Mouse (Mus musculus) embryo, embryonic 11.5 days (tissue): ENCODE measurements around the gene Tmprss3.

ENCODE experiments used
- DNase-seq: peaks from one replicate; pipeline ENCODE4 v3.0.0-alpha.2; 2012; ENCODE audit warnings: low read depth, low spot score

Tmprss3 gene

DNA sequence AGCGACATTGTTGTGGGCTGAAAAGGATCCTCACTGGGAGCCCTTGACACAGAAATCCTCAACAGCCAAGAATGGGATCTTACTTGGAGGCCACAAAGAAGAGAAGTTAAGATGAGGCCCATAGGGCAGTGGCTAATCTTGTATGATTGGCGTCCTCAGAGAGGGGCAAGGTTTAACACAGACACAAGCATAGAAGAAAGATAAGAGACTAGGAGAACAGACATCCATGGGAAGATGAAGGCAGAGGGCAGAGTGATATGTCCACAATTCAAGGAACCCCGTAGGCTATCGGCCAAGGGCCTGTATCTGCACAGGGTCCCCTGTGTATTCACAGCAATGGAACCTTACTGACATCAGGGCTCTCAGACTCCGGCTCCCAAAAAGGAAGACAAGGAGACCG lies 3.6 kb downstream of the Tmprss3 start:
- no peak for DNase-seq

DNA sequence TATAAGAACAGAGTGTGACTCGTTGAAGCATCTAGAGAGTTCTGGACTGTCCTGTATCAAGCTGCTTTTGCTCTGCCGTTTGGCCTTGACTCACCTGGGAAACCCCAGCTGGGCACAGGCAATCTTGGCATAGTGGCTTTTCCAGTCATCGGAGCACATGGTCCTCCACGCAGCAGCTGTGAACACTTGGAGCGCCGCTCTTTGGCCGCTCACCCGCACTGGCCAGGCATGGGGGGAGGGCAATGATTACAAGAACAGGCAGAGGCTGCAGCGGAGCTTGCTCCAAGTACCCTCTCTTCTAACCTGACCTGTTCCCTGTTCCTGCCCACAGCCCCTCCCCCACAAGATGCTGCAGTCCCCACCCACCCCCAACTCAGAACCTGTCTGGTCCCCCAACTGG lies 5.4 kb downstream of the Tmprss3 start:
- no peak for DNase-seq

DNA sequence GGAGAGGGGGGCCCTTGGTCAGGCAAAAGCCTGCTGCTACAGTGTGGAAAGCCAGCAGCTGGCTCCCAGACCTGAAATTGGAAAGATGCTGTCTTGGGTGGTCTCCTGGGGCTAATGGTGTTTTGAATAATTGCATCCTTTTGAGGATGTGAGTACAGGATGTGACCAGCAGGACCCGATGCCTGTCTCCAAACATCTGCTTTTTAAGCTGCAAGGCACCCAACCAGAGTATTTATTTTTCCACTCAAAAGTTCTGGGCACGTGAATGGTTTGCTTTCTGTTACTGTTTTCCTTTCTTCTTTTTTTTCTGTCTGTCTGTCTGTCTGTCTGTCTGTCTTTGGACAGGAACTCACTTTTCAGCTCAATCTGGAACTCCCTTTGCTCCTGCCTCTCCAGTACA lies 6.1 kb downstream of the Tmprss3 start:
- DNase-seq = no peak

- no peak for DNase-seq
Measured at GRCm38 (mm10) chr17:31191825-31192224, 7.0 kb downstream of the Tmprss3 start.

GRCm38 (mm10) chr17:31187370-31187769 lies 11.4 kb downstream of the Tmprss3 start:
- DNase-seq = peak; percentile 42

- no peak for DNase-seq
Measured at GRCm38 (mm10) chr17:31184269-31184990, 14.3 kb downstream of the Tmprss3 start.

DNA sequence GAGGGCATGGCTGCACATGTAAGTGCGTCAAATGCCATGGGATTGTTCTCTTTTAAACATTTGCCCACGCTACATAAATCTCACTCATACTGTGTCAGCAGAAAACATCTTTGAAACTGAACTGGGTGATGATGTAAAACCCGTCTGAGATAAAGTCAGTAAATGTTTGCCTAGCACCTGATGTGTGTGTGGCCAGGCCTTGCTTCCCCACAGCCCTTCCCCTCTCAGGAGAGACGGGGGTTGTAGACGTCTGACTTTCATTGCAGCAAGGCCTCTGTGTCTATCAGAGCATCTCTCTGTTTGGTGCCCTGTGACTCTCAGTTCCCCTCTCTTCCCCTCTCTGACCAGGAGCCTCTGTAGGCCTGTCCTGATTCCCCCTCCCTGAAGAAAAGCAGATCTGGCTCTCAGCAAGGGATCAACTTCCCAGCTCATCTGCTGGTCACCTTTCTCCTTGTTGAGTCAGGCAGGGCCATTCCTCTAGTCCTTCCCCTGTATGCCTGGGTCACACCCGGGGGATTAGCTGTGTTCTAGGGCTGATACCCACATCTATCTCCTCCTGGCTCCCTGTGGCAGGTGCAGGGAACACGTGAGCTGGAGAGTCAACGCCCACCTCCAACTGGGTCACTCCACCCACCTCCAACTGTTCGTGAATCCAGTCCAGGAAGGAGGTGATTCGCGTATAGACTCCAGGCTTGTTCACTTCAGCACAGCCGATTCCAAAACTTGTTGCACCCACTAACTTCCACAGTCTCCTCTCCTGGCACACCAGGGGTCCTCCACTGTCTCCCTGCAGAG lies 15.4 kb downstream of the Tmprss3 start:
- no peak for DNase-seq

GRCm38 (mm10) chr17:31181490-31181889 lies 17.3 kb downstream of the Tmprss3 start:
- DNase-seq = no peak

DNA sequence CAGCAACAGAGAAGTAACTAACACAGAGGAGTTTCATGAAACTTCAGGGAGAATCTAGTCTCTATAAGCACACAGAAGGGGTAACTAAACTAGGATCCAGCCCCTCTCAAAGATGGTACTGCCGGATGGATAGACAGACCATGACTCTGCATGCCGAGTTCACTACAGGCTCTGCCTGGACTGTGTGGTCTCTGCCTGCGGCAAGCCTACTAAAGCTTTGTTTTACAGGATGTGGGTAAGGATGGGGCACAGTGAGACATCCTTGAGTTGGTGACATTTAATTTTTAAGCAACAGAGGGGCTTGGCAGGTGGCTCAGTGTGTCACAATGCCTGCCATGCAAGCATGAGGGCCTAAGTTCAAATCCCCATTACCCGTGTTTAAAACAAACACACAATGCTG lies 22.5 kb downstream of the Tmprss3 start:
- no peak for DNase-seq

DNA sequence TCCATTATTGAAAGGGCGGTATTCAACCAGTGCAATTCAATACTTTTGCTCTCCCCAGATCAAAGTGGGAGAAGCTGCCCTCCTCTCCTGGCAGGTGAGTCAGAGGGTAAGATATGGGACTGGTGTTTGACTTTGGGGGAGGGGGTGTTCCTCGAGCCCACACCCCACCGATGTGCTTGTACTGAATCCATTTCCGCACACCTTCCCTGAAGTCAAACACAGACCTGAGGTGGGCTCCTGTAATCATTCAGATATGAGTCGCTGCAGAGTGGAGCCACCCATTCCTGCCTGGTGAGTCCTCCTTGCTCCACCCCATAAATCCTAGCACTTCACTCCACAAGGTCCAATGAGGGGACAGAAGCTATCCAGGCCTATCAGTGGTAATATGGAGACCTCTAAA lies 29.0 kb downstream of the Tmprss3 start:
- DNase-seq = no peak

- DNase-seq = no peak
Measured at GRCm38 (mm10) chr17:31165127-31165526, 33.6 kb downstream of the Tmprss3 start, which contains the start of gene Tff1. TSS of gene Tff1 (minus strand) at chr17:31165277.

DNA sequence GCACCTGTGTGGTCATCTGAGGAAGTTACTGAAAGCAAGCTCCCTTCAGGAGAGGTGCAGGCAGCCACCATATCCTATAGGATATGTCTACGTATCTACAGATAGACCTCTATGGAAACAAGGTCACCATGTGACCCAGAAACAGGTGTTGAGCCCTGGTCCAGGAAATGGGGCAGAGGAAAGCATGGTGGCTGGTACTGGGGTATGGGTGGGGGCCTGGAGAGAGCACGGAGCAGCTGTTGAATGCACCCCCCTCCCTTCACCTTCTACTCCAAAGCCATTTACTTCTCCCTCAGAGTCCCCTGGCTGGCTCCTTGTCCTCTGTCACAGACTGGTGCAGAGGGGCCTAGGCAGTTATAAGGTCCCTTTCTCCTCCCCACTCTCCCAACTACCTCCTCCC lies 35.0 kb downstream of the Tmprss3 start:
- DNase-seq = no peak

DNA sequence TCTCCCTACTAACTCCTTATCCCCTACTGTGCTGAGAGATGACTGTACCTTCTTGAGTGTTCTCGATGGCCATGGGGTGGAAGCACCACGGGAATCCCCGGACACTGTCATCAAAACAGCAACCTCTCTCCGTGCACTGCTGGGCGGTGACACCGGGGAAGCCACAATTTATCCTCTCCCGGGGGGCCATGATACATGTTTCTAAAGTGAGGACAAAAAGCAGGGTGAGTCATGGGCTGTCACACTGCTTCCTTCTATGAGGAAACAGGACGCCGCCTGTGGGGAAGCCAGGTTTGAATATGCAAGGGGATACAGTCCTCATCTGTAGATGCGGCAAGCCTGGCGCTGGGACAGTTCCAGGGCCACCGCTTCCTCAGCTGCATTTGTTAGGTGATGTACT lies 36.2 kb downstream of the Tmprss3 start:
- no peak for DNase-seq

DNA sequence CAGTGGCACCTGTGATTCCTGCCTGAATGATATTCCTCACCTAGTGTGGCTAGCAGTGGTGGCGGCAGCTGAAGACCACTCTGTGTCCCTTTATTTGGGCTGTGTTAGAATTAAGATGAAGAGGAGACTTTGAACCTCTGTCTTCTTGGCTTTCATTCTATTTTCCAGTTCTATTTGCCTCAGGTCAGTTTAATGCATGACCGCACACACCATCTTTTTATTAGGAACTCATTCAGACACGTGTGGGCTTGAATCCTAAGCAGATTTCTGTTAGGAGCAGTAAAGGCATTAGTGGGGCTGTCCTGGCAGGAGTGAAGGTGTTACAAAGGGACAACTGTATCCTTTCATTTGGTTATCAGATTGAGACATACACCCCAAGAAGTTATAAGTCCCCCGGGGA lies 38.5 kb downstream of the Tmprss3 start:
- DNase-seq = no peak

- DNase-seq = no peak
Measured at GRCm38 (mm10) chr17:31157921-31158320, 40.9 kb downstream of the Tmprss3 start.

DNA sequence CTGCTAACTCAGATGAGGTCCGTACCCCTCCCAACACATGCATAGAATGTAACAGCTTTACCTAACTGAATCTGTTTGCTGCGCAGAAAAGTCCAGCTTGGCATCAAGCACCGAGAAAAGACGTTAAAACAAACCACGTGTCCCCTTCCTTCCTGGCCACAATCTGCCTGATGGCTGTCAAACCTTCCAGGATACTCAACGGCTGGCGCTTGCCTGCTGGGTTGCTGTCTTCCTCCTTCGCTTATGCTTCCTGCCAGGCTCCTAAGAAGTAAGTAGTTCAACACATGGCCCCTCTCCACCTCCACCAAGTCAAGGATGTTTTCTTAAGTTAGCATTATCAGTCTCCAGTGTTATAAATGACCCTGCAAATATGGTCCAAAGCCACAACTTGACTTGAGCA lies 45.0 kb downstream of the Tmprss3 start:
- DNase-seq = no peak

GRCm38 (mm10) chr17:31152966-31153499 lies 45.7 kb downstream of the Tmprss3 start:
- no peak for DNase-seq

- no peak for DNase-seq
Measured at GRCm38 (mm10) chr17:31152512-31152911, 46.3 kb downstream of the Tmprss3 start.

DNA sequence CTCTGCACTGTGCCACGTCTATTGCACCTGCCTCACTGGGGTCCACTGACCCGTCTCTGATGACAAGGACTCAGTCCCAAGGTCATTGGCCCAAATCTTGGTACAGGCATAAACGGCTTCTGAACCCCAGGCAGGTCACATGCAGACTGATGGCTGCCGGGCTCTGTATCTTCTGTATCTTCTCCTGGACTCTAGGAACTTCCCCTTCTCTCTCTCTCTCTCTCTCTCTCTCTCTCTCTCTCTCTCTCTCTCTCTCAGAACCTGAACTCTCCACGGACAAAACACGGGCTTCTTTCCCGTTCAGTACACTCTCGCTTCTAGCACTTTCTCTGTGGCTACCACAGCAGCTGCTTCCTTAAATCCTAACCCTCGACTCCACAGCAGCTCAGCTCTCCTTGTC lies 52.8 kb downstream of the Tmprss3 start:
- DNase-seq = no peak

- DNase-seq = no peak
Measured at GRCm38 (mm10) chr17:31144040-31145037, 54.4 kb downstream of the Tmprss3 start, which contains the start of gene Tff2. TSS of gene Tff2 (minus strand) at chr17:31144282.

- DNase-seq = no peak
Measured at GRCm38 (mm10) chr17:31142116-31142515, 56.7 kb downstream of the Tmprss3 start.
